Mouse (Mus musculus): ENCODE measurements around the gene Timm29.

GRCm38 (mm10) chr9:21546789-21547074, 45.8 kb upstream of the Timm29 start, which contains the start of gene Carm1:
- TF ChIP-seq CTCF (IDR thresholded peaks at IDR 0.05; ENCODE audit: low read depth, low read length): peak; percentile 65
- no peak for TF ChIP-seq POLR2A (IDR thresholded peaks at IDR 0.05; ENCODE audit: extremely low read depth, insufficient read depth, low read length)
